Mouse (Mus musculus): ENCODE data around the gene 2310022A10Rik. TPM values are rescaled to one million over a fixed set of nuclear protein-coding genes. Genes with fewer than 3 reads are reported as not detected.

The 2310022A10Rik gene
- polyA plus RNA-seq, 1 experiment from 2014 or later, result 12.3 TPM

- peak overlapping the region; percentile 6 for H3K4me2 ChIP-seq (replicated peaks; ENCODE audit: low read depth, low read length)
- H3K36me3 ChIP-seq (ENCODE audit: insufficient read depth, low read length), result peaks cover 14% of the 10 kb centered on the region; the same call in 1 of the 2 replicates
- ATAC-seq (peak; percentile 81), DNase-seq (ENCODE audit: low spot score) (peak; percentile 88)
- no peak overlapping the region for H3K4me3 ChIP-seq (ENCODE audit: low read depth, low read length)
- WGBS, result 49% methylated on average over 9 of the region's 9 CpGs
- H3K4me1 ChIP-seq (ENCODE audit: insufficient read depth, low read depth, low read length), result peaks cover 50% of the 10 kb centered on the region
- no peaks in the 10 kb centered on the region for H3K9me3 ChIP-seq (ENCODE audit: low read length)
- no peak overlapping the region for H3K9ac ChIP-seq (replicated peaks; ENCODE audit: low read depth)
- no peaks in the 10 kb centered on the region for H3K27me3 ChIP-seq (replicated peaks; ENCODE audit: insufficient read depth, low read length)
- TF ChIP-seq CTCF (IDR thresholded peaks at IDR 0.05) (no peak), EP300 (IDR thresholded peaks at IDR 0.05) (peak; percentile 20; the same call in 1 of the 2 replicates)
- peak overlapping the region; percentile 66 for H3K27ac ChIP-seq (ENCODE audit: low read length)
These were observed 52.7 kb downstream of the 2310022A10Rik start for GRCm38 (mm10) chr7:27605499-27606285.

- ATAC-seq (no peak), DNase-seq (ENCODE audit: low spot score) (no peak)
- H3K4me2 ChIP-seq (replicated peaks; ENCODE audit: low read depth, low read length), result 0 out of 2 replicates have a peak overlapping the region, but pooled peaks have one; percentile 1
- WGBS, result 36% methylated on average over 10 of the region's 10 CpGs
- no peak overlapping the region for H3K4me3 ChIP-seq (ENCODE audit: low read depth, low read length)
- H3K9me3 ChIP-seq (ENCODE audit: low read length), result no peaks in the 10 kb centered on the region
- peaks cover 42% of the 10 kb centered on the region for H3K4me1 ChIP-seq (ENCODE audit: insufficient read depth, low read depth, low read length)
- TF ChIP-seq CTCF (IDR thresholded peaks at IDR 0.05) (no peak), EP300 (IDR thresholded peaks at IDR 0.05) (no peak)
- no peaks in the 10 kb centered on the region for H3K27me3 ChIP-seq (replicated peaks; ENCODE audit: insufficient read depth, low read length)
- peak overlapping the region; percentile 66; the same call in 1 of the 2 replicates for H3K27ac ChIP-seq (ENCODE audit: low read length)
- H3K36me3 ChIP-seq (ENCODE audit: insufficient read depth, low read length), result peaks cover 18% of the 10 kb centered on the region; the same call in 1 of the 2 replicates
- no peak overlapping the region for H3K9ac ChIP-seq (replicated peaks; ENCODE audit: low read depth)
These were observed 53.6 kb downstream of the 2310022A10Rik start for GRCm38 (mm10) chr7:27606481-27607254.

- H3K9ac ChIP-seq (replicated peaks; ENCODE audit: low read depth), result no peak overlapping the region
- peaks cover 36% of the 10 kb centered on the region; the same call in 1 of the 2 replicates for H3K4me1 ChIP-seq (ENCODE audit: insufficient read depth, low read depth, low read length)
- H3K4me3 ChIP-seq (ENCODE audit: low read depth, low read length), result no peak overlapping the region
- H3K4me2 ChIP-seq (replicated peaks; ENCODE audit: low read depth, low read length), result no peak overlapping the region
- H3K36me3 ChIP-seq (ENCODE audit: insufficient read depth, low read length), result peaks cover 18% of the 10 kb centered on the region; the same call in 1 of the 2 replicates
- WGBS, result 32% methylated on average over 5 of the region's 5 CpGs
- H3K27me3 ChIP-seq (replicated peaks; ENCODE audit: insufficient read depth, low read length), result no peaks in the 10 kb centered on the region
- H3K27ac ChIP-seq (ENCODE audit: low read length), result peak overlapping the region; percentile 51
- no peaks in the 10 kb centered on the region for H3K9me3 ChIP-seq (ENCODE audit: low read length)
- no peak for TF ChIP-seq EP300 (IDR thresholded peaks at IDR 0.05)
- no peak for TF ChIP-seq CTCF (IDR thresholded peaks at IDR 0.05)
- ATAC-seq, result peak; percentile 64
- DNase-seq (ENCODE audit: low spot score), result peak; percentile 68
These were observed 54.5 kb downstream of the 2310022A10Rik start for GRCm38 (mm10) chr7:27607580-27607979.

DNA sequence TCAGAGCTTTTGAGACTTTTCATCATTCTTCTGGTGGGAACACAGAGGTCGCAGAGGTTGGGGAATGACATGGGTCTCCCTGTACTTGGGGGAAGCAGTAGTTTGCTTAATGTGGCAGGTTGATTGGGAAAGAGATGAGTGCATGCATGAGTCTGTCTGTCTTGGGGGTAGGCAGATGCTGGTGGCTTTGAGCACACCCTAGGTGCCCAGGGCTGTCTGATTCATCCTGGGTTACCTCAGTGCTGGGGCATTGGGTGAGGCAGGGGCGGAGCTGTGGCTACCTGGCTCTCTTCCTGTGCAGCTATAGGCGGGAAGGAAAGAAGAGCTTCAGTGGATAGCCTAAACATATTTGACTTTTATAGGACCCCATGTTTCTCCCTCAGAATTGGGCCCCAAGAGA, 55.1 kb downstream of the 2310022A10Rik start:
- Histone ChIP-seq H3K9me3 (ENCODE audit: low read length) (no peaks in the 10 kb centered on the region), H3K9ac (replicated peaks; ENCODE audit: low read depth) (no peak overlapping the region), H3K4me3 (ENCODE audit: low read depth, low read length) (no peak overlapping the region), H3K27me3 (replicated peaks; ENCODE audit: insufficient read depth, low read length) (no peaks in the 10 kb centered on the region), H3K4me1 (ENCODE audit: insufficient read depth, low read depth, low read length) (peaks cover 30% of the 10 kb centered on the region; the same call in 1 of the 2 replicates), H3K27ac (ENCODE audit: low read length) (peak overlapping the region; percentile 51), H3K36me3 (ENCODE audit: insufficient read depth, low read length) (peaks cover 18% of the 10 kb centered on the region; the same call in 1 of the 2 replicates), H3K4me2 (replicated peaks; ENCODE audit: low read depth, low read length) (no peak overlapping the region)
- ATAC-seq, result peak; percentile 20; the same call in 1 of the 2 replicates
- WGBS, result 80% methylated on average over 3 of the region's 3 CpGs
- TF ChIP-seq CTCF (IDR thresholded peaks at IDR 0.05) (no peak), EP300 (IDR thresholded peaks at IDR 0.05) (no peak)
- peak; percentile 43 for DNase-seq (ENCODE audit: low spot score)

DNA sequence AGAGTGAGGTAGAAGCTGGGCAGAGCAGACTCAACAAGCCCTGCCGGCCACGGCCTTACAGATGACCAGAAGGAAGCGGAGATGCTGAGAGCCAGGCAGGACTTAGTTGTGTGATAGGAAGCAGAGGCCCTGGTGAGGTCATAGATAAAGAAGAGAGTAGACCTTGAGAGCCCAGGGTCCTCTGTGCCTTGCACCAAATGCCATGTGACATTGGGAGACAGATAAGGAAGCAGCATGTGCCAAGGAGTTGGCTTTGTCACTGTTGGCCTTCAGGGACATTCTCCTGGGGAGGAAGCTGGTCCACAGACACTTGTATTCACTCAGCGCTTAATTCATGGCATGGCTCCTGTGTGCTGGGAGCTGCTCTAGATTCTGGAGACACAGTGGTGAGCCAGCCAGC, 56.3 kb downstream of the 2310022A10Rik start:
- H3K27me3 ChIP-seq (replicated peaks; ENCODE audit: insufficient read depth, low read length), result no peaks in the 10 kb centered on the region
- 93% methylated on average over 4 of the region's 4 CpGs for WGBS
- H3K36me3 ChIP-seq (ENCODE audit: insufficient read depth, low read length), result peaks cover 18% of the 10 kb centered on the region; the same call in 1 of the 2 replicates
- ATAC-seq (no peak), DNase-seq (ENCODE audit: low spot score) (no peak)
- H3K4me1 ChIP-seq (ENCODE audit: insufficient read depth, low read depth, low read length), result peaks cover 28% of the 10 kb centered on the region; the same call in 1 of the 2 replicates
- TF ChIP-seq EP300 (IDR thresholded peaks at IDR 0.05) (no peak), CTCF (IDR thresholded peaks at IDR 0.05) (no peak)
- no peak overlapping the region for H3K4me2 ChIP-seq (replicated peaks; ENCODE audit: low read depth, low read length)
- no peaks in the 10 kb centered on the region for H3K9me3 ChIP-seq (ENCODE audit: low read length)
- no peak overlapping the region for H3K4me3 ChIP-seq (ENCODE audit: low read depth, low read length)
- H3K27ac ChIP-seq (ENCODE audit: low read length), result no peak overlapping the region
- no peak overlapping the region for H3K9ac ChIP-seq (replicated peaks; ENCODE audit: low read depth)

DNA sequence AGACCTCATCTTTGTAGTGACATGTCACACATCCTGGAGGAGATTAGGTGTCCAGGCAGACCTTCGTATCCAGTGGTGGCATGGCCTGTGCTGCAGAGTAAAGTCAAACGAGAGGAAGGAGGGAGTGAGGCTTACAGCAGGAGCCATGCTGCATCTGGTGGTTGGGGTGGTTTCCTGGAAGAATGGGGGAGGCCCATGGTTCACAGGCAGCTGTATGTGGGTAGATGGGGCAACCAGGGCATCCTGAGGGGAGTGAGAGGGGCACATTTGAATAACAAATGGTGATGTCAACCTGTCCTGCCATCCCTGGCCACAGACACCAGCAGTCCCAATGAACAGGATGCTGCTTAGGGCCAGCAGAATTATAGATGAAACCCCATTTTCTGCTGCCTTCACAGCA, 56.7 kb downstream of the 2310022A10Rik start:
- H3K36me3 ChIP-seq (ENCODE audit: insufficient read depth, low read length), result peaks cover 18% of the 10 kb centered on the region; the same call in 1 of the 2 replicates
- peaks cover 28% of the 10 kb centered on the region; the same call in 1 of the 2 replicates for H3K4me1 ChIP-seq (ENCODE audit: insufficient read depth, low read depth, low read length)
- no peak for TF ChIP-seq EP300 (IDR thresholded peaks at IDR 0.05)
- DNase-seq (ENCODE audit: low spot score) (no peak), ATAC-seq (no peak)
- WGBS, result 79% methylated on average over 2 of the region's 2 CpGs
- H3K4me2 ChIP-seq (replicated peaks; ENCODE audit: low read depth, low read length), result no peak overlapping the region
- no peaks in the 10 kb centered on the region for H3K27me3 ChIP-seq (replicated peaks; ENCODE audit: insufficient read depth, low read length)
- H3K9me3 ChIP-seq (ENCODE audit: low read length), result no peaks in the 10 kb centered on the region
- H3K27ac ChIP-seq (ENCODE audit: low read length), result no peak overlapping the region
- H3K4me3 ChIP-seq (ENCODE audit: low read depth, low read length), result no peak overlapping the region
- no peak overlapping the region for H3K9ac ChIP-seq (replicated peaks; ENCODE audit: low read depth)
